ENCODE assay signal across 8 mouse cellular contexts in the genomic region with DNA sequence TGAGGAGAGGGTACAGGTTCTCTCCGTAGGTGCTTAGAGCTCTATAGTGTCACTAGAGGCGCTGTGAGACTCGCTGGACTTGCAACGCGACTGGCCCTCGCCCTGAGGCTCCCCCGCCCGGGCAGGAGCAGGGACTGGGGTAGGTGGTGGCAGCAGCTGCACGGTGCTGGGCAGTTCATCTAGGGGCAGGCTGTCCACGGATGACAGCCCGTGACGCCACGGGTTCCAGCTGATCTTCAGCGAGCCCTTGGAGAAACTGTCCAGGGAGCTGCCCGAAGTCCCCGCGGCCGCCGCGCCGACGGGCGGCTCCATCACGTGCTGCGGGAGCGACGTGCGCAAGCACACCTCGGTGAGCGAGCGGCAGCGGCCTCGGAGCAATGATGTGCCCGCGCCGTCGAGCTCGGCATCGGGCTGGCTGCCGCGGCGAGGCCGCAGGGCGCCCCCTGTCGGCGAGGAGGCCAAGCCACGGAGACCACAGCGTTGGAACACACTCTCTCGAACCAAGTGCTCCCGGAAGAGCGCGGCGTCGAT. TPM values are rescaled to one million over a fixed set of nuclear protein-coding genes. Genes with fewer than 3 reads are reported as not detected.
A peak's percentile ranks its signal among the peaks of the same experiment; 100 is the strongest.
DNase-seq lines count a peak whose midpoint lies in the region; ATAC-seq and TF ChIP-seq lines count a peak whose summit lies in the region.

No protein-coding gene starts in this region.

- TF ChIP-seq CTCF in hindbrain, postnatal 0 days (IDR thresholded peaks at IDR 0.05; ENCODE audit: low read depth): peak; percentile 67

- H3K27me3 ChIP-seq in hindbrain, postnatal 0 days (ENCODE audit: insufficient read depth, low read length): no peaks in the 10 kb centered on the region

- peaks cover 17% of the 10 kb centered on the region; the same call in 1 of the 2 replicates for H3K36me3 ChIP-seq in hindbrain, postnatal 0 days (ENCODE audit: insufficient read depth, low read length)

- peak; percentile 83 for ATAC-seq in hindbrain, postnatal 0 days
- peak; percentile 89 for ATAC-seq in megakaryocyte, adult 5-6 weeks (ENCODE audit: poor library complexity, severe bottlenecking)

- peak; percentile 96 for DNase-seq in ZHBTc4 (ENCODE audit: low read depth, low spot score)
- DNase-seq in embryo, embryonic 10 days (ENCODE audit: low spot score): peak; percentile 81
- peak; percentile 86 for DNase-seq in gastrocnemius, postnatal 10 days
- DNase-seq in hindbrain, postnatal 0 days (ENCODE audit: low spot score): peak; percentile 87
- peak; percentile 43 to 50 for DNase-seq in left cerebral cortex, adult 8-10 months (ENCODE audit: low spot score in 2 of 2)
- DNase-seq in retina, postnatal 1 day: peak; percentile 89
- DNase-seq in thymus, postnatal 4 days: peak; percentile 93

- peak overlapping the region; percentile 29 for H3K4me3 ChIP-seq in hindbrain, postnatal 0 days (ENCODE audit: low read length)

- peak overlapping the region; percentile 33; the same call in 1 of the 2 replicates for H3K27ac ChIP-seq in hindbrain, postnatal 0 days

- H3K4me1 ChIP-seq in hindbrain, postnatal 0 days (ENCODE audit: insufficient read depth, low read length): 0 out of 2 replicates have a peak, but pooled peaks cover 3% of the 10 kb centered on the region

- H3K4me2 ChIP-seq in hindbrain, postnatal 0 days (ENCODE audit: low read depth, low read length): peak overlapping the region; percentile 45

- H3K9ac ChIP-seq in hindbrain, postnatal 0 days (replicated peaks; ENCODE audit: low read length): no peak overlapping the region

- no peaks in the 10 kb centered on the region for H3K9me3 ChIP-seq in hindbrain, postnatal 0 days (ENCODE audit: low read length)

- WGBS in hindbrain, postnatal 0 days: 1% methylated on average over 42 of the region's 54 CpGs

RNA-seq across cellular contexts. Expression of gene Prrt3, which starts 7.4 kb away (rescaled TPM):
- total RNA-seq in gastrocnemius, postnatal 10 days (2021): under 1 TPM; 0.20 to 0.23 TPM
- 40.4 and 41.7 TPM in 2 replicates for total RNA-seq in hindbrain, postnatal 0 days (2014; rRNA removed)
- polyA plus RNA-seq in hindbrain, postnatal 0 days (2015; fragmentation: Nextera tagmentation; extraction: Ambion mirVana): 15.7 and 15.8 TPM in 2 replicates
- total RNA-seq in left cerebral cortex, adult 8-10 months (2022): 10 to 100 TPM; 49.5 to 55.2 (median 53.5) TPM
- 0.09 TPM in 1 of 2 replicates, not detected in the other for total RNA-seq in megakaryocyte, adult 5-6 weeks (2015)
- not detected in 2 replicates for total RNA-seq in megakaryocyte, adult 5-6 weeks (2017)

RNA-seq across cellular contexts. Expression of gene Creld1, which starts 11.2 kb away (rescaled TPM):
- 10 to 100 TPM; 33.8 to 39.8 TPM for total RNA-seq in gastrocnemius, postnatal 10 days (2021)
- 41.6 and 51.1 TPM in 2 replicates for total RNA-seq in hindbrain, postnatal 0 days (2014; rRNA removed)
- 60.2 and 65.0 TPM in 2 replicates for polyA plus RNA-seq in hindbrain, postnatal 0 days (2015; fragmentation: Nextera tagmentation; extraction: Ambion mirVana)
- 100 to 1,000 TPM in 3 of 4 experiments, 10 to 100 TPM in 1; 99.3 to 110 (median 105) TPM for total RNA-seq in left cerebral cortex, adult 8-10 months (2022)
- 0.27 and 2.1 TPM in 2 replicates for total RNA-seq in megakaryocyte, adult 5-6 weeks (2015)
- 1.9 and 3.4 TPM in 2 replicates for total RNA-seq in megakaryocyte, adult 5-6 weeks (2017)

RNA-seq across cellular contexts. Expression of gene Il17rc, which starts 23.1 kb away (rescaled TPM):
- 1 to 10 TPM; 5.9 to 9.1 TPM for total RNA-seq in gastrocnemius, postnatal 10 days (2021)
- 7.3 and 9.0 TPM in 2 replicates for total RNA-seq in hindbrain, postnatal 0 days (2014; rRNA removed)
- 5.2 and 7.0 TPM in 2 replicates for polyA plus RNA-seq in hindbrain, postnatal 0 days (2015; fragmentation: Nextera tagmentation; extraction: Ambion mirVana)
- total RNA-seq in left cerebral cortex, adult 8-10 months (2022): 1 to 10 TPM; 5.2 to 8.3 (median 5.6) TPM
- total RNA-seq in megakaryocyte, adult 5-6 weeks (2015): not detected in 2 replicates
- total RNA-seq in megakaryocyte, adult 5-6 weeks (2017): not detected in 2 replicates

RNA-seq across cellular contexts. Expression of gene Il17re, which starts 36.0 kb away (rescaled TPM):
- total RNA-seq in gastrocnemius, postnatal 10 days (2021): under 1 TPM; 0.45 to 0.61 TPM
- 0.10 TPM in 1 of 2 replicates, not detected in the other for total RNA-seq in hindbrain, postnatal 0 days (2014; rRNA removed)
- 0.48 and 0.75 TPM in 2 replicates for polyA plus RNA-seq in hindbrain, postnatal 0 days (2015; fragmentation: Nextera tagmentation; extraction: Ambion mirVana)
- under 1 TPM; 0.24 to 0.74 (median 0.58) TPM for total RNA-seq in left cerebral cortex, adult 8-10 months (2022)
- total RNA-seq in megakaryocyte, adult 5-6 weeks (2015): not detected in 2 replicates
- not detected in 2 replicates for total RNA-seq in megakaryocyte, adult 5-6 weeks (2017)

RNA-seq across cellular contexts. Expression of gene Emc3, which starts 37.1 kb away (rescaled TPM):
- 10 to 100 TPM; 52.1 to 55.1 TPM for total RNA-seq in gastrocnemius, postnatal 10 days (2021)
- 81.0 and 86.8 TPM in 2 replicates for total RNA-seq in hindbrain, postnatal 0 days (2014; rRNA removed)
- polyA plus RNA-seq in hindbrain, postnatal 0 days (2015; fragmentation: Nextera tagmentation; extraction: Ambion mirVana): 120 and 124 TPM in 2 replicates
- 10 to 100 TPM; 67.2 to 73.2 (median 69.3) TPM for total RNA-seq in left cerebral cortex, adult 8-10 months (2022)
- 60.0 and 61.6 TPM in 2 replicates for total RNA-seq in megakaryocyte, adult 5-6 weeks (2015)
- total RNA-seq in megakaryocyte, adult 5-6 weeks (2017): 33.0 and 38.4 TPM in 2 replicates

Comparison
In these comparisons a context has a peak if more than half of its experiments do, and no peak if none do; other contexts are left out.
1. Peak in every context shown above with its lines: DNase-seq, ATAC-seq, H3K4me3 ChIP-seq and H3K27ac ChIP-seq.
2. RNA of gene Prrt3, which starts 7.4 kb away (total RNA-seq): 49.5 to 55.2 TPM in left cerebral cortex, adult 8-10 months and 40.4 to 41.7 TPM in hindbrain, postnatal 0 days; 0.20 to 0.23 TPM in gastrocnemius, postnatal 10 days and 0.09 TPM in megakaryocyte, adult 5-6 weeks; every median in the first group is over 10 times any median in the second.